Mouse (Mus musculus): ENCODE measurements around the gene Tomm7.
"Not testable (repeated sequence)": the region's sequence is repeated elsewhere in the genome, so short reads cannot be mapped to it uniquely, and the experiment has no call there.

The Tomm7 gene

DNA sequence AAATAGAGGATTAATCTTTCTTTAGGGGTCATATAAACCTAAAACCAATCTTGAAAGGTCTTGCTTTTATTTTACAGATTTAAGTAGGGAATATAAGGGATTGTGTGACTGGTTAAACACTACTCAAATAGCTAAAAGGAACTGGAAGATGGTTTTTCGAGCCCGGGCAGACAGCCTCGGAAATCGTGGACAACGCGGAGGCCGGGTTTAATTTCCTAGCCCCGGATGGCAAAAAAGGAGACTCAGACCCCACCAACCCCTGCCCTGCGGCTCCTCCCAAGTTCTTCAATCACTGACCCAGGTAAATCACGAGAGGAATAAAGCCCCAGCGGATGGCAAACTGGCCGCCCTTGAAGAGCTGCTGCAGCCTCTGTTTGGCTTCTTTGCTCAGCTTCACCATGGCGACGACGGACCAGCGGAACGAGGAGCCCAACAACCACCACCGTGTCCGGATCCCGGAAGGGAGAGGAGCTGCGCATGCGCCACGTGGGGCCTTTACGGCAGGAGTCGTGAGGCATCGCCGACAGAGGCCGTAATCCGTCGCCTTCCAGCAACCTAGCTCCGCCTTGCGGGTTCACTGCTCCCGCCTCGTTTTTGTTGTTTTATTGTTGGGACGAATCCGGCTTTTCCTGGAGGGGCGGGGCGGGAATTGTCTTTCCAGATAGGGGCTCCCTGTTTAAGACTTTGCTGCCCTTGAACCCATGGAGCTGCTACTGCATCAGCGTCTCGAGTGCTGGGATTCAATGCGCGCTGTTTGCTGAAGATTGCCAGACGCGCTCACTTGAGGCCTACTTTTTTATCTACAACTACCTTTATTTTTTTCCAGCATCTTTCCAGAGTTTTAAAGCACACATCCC lies at the start of gene Tomm7:
Gene Tomm7, minus strand, starts transcription at position 488 of the 857 bp plus-strand sequence.
- DNase-seq (ENCODE audit: low spot score in 2 of 2) = peak; percentile 94 to 96

DNA sequence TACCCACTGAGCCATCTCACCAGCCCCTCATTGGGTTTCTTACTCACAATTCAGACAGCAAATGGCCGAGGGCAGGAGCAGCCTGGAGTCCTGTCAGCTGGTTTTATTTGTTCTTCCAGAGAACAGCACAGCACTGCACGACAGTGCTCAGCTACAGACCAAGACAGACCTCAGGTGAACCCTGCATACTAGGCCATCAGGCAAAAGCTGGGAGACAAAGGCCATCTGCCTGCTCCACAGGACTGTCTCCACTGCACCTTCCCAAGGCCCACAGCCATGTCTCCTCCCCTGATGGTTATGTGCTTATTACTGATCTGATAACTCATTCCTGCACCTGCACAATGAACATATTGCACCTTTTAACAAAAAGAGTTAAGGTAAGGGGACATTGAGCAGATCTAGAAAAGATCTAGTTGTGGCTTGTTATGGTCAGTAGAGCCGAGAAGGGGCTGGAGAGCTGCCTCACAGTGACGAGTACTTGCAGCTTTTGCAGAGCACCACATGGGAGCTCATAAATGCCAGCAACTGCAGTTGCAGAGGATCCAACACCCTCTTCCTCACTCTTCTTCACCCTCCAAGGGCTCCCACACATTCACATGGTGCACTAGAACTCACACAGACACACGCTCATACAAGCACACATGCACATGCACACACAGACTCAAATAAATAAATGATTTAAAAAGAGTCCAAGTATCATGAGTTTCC lies 49.3 kb upstream of the Tomm7 start:
- DNase-seq (ENCODE audit: low spot score in 2 of 2) = no peak

DNA sequence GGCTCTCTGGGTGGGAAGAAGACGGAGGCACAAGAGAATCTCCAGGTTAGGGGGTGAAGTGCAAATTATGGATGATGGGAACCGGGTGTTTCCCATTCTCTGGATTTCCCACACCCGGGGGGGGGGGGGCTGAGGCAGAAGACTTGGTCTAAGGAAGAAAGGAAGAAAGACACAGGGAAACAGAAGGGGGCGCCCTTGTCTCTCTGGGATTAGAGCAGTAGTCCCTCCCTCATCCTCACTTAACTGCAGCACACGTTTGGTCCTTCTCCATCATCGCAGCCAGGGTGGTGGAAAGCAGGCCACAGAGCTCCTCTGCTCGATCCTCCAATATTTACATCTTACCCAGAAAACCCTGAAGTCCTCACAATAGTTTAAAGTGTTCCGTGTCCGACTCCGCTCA lies 46.8 kb upstream of the Tomm7 start:
- DNase-seq (ENCODE audit: low spot score in 2 of 2) = peak in 1 of 2 experiments; percentile 48

DNA sequence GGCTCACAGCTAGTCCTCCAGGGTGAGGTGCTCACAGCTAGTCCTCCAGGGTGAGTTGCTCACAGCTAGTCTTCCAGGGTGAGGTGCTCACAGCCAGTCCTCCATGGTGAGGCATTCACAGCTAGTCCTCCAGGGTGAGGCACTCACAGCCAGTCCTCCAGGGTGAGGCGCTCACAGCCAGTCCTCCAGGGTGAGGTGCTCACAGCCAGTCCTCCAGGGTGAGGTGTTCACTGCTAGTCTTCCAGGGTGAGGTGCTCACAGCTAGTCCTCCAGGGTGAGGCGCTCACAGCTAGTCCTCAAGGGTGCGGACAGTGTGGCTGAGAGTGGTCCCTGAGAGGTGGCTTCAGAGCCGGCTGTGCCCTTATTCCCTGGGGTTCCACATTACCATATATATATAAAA lies 45.5 kb upstream of the Tomm7 start:
- DNase-seq (ENCODE audit: low spot score in 2 of 2) = no peak

DNA sequence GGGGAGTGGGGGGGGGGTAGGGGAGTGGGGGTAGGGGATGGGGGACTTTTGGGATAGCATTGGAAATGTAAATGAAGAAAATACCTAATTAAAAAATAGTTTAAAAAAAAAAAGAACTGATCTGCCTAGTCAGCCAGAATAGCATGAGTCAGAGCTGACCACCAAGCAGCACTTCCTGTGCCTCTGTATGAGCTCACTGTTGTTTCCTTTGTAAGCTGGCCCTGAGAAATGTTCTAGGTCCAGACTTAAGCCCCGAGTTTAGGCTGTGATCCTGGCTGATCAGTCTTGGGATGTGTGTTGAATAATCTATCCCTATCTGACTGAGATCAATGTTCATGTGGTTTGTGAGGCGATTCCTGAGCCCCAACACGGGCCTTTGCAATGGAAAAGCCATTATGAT lies 43.1 kb upstream of the Tomm7 start:
- DNase-seq (ENCODE audit: low spot score in 2 of 2) = no peak

DNA sequence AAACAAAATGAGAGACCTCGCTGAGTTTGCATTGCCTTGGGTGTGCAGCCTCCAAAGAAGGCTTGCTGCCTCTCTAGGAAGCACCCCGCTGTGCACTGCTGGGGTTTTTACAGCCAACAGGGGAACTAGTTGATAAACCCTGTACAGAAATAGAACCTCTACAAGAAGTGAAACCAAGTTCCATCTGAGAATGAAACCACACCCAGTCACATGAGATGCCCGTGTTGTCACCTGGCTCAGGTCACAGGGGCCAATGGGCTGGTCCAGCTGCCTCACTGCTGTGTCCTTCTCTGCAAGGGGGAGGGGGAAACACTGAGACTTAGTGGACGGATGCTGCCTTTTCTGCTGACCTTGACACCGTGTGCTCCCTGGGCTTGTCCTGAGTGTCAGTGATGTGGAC lies 30.5 kb upstream of the Tomm7 start:
- DNase-seq (ENCODE audit: low spot score in 2 of 2) = no peak

DNA sequence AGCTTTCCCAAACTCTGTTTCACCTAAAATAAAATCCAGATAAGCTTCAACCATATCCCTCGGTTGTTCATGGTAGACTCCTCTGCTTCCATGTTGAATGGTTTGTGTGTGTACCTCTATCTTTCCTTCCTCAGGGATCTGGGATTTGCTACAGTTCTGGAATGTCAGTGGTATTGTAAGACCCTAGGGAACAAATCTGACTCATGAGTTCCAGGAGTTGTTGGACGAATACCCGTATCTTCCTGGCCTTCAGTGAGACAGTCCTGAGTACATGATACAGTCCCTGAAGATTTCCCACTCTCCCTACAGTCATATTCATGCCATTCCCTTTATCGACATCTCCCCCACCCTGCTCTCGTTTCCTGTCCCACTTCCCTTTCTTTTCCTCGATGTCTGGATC lies 28.6 kb upstream of the Tomm7 start:
- no peak for DNase-seq (ENCODE audit: low spot score in 2 of 2)

DNA sequence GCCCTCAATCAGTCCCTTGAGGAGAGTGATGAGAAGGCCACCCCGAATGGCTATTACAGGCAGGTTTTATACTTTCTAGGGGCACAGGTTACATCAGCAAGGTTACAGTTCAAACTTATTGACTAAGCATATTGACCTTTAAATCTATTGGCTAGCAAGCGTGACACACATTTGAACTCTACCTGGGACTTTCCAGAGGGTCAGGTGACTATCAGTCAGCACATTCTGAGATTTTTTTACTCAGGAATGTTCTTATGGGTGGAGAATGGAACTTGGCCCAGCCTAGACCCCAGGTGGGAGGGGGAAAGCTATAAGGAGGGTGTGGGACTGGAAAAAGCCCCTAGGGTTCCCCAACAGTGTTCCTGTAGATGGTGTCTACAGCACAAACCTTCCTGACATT lies 27.4 kb upstream of the Tomm7 start:
- DNase-seq (ENCODE audit: low spot score in 2 of 2) = not testable (repeated sequence)

DNA sequence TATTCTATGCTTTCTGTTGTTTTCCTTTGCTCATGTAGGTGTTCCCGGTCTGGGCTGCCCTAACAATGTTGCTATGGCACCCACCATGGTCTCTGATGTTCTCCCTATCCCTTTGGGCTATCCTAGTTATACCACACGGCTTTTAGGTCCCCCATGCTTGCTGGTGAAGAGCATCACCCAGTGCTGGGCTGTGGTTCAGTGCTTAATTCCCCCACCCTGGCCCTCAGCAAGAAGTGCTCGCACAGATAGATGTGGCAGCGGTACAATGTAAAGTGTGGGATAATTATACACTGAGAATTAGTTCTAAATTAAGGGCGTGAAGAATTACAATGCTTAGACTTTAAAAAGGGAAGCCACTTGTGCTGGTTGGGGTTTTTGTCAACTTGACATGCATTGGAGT lies 22.0 kb upstream of the Tomm7 start:
- no peak for DNase-seq (ENCODE audit: low spot score in 2 of 2)

DNA sequence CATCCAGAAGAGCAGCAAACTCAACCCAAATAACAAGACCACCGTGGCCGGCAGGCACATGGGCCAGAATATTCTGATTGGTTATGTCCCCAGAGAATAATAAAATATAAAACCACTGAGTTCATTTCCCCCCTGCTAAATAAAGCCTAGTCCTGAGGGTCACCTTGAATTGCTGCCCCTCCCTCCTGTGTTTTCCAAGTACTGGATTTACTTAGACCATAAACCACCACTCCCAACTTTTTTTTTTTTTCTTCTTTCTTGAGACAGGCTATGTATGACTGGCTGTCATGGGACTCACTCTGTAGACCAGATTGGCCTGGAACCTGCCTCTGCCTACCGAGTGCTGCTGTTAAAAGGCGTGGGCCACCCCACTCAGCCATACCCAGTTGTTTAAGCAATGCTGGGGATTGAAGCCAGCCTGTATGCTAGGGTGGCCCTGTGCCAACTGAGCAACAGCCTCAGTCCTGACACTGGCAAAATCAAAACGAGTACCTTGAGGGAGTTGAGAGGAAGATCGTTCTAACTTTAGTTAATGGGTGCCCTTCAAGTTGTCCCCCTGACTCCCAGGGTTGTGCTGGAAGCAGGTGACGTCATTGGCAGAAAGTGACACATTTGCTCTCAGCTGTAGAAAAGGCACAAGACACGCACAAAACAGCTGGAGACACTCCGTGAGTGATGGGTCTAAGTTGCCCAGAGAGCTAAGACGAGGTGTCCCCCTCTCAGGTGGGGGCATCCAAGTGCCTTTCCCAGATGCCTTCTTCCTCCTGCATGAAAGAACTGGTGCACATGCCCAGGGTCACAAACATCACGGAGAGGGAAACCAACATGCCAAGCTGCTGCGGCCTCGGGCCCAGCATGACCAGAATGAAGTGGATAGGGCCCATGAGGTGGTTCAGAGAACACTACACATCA lies 20.3 kb upstream of the Tomm7 start:
- DNase-seq (ENCODE audit: low spot score in 2 of 2) = no peak

DNA sequence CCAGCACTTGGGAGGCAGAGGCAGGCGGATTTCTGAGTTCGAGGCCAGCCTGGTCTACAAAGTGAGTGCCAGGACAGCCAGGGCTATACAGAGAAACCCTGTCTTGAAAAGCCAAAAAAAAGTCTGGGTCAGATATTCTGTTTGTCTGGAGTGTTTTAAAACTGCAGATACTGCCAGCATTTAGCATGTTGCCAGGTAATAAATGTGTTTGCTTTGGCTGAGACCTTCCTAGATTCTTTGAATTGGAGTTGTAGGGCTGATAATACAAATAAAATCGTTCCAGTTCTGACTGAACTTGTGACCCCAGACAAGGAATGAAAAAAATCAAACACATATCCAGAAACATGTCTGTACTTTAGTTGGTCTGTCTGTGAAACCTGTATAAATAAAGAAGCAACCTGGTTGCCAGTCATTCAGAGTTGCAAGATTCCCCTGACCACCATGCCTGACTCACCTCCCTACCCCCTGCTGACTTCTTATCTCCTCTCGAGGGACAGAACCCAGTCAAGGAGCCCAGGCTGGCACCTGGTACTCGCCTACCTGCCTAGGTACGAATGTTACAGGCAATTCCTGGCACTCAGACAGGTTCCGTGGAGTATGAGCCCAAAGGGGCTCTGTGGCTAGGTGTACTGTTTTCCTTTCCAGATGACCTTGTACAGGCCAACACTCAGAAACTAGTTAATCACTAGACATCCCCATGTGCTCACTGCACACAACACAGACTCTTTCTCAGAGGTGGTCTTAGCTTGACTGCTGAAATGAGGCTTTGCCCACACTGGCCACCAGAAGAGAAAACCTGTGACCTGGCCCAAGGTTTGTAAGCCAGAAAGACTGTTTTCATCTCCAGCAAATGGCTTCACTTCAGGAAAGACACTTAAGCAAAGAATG lies 19.4 kb upstream of the Tomm7 start:
- no peak for DNase-seq (ENCODE audit: low spot score in 2 of 2)

DNA sequence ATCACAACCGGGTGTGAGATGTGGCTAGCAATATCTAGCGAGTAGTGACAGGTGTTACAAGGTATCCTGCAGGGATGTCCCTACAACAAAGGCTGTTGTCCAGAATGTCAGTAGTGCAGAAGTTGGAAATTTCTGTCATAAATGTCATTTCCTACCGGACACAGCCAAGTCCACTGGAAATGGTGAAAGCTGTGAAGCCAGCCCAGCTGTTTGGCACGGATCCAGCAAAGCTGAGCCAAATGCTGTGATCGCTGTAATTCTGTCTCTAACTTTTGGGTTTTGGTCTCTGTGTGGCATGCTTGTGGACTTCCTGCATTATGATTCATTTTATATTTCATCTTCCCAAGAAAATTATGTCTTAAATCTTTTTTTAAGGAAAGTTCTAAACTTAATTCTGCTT lies 18.3 kb upstream of the Tomm7 start:
- DNase-seq (ENCODE audit: low spot score in 2 of 2) = no peak

DNA sequence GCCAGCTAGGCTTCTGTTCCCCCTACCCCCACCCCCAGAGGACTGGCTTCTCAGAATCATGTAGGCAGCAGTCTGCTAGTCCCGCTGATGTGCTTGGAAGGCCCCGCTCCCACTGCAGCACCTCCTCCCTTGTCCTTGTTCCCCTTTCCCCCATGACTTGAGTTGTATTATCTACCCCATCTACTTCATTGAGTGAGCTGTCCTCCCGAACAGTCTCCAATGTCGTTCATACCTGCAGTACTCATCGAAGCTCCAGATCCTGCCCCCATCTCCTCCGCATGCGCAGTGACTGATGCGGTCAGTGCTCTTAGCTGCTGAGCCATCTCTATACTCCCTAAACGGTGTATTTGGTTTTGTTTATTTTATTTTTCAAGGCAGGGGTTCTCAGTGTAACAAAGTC lies 17.8 kb upstream of the Tomm7 start:
- no peak for DNase-seq (ENCODE audit: low spot score in 2 of 2)

DNA sequence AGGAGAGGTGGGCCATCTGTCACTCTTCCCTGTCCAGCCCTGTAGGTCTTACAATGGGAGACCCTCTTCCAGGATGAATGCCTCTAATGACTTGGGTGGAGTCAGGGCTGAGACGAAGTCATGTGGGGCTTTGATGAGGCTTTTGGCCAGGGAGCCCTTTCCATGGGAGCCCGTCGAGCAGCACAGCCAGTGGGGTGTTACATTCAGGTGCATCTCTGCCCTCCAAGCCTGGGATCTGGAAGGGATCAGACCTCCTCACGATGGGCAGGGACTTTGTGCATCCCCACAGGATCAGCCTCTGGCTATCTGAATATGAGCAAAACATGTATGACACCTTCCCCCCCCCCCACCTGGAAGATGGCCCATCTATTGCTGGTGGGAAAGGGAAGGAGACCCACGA lies 15.9 kb upstream of the Tomm7 start:
- no peak for DNase-seq (ENCODE audit: low spot score in 2 of 2)

DNA sequence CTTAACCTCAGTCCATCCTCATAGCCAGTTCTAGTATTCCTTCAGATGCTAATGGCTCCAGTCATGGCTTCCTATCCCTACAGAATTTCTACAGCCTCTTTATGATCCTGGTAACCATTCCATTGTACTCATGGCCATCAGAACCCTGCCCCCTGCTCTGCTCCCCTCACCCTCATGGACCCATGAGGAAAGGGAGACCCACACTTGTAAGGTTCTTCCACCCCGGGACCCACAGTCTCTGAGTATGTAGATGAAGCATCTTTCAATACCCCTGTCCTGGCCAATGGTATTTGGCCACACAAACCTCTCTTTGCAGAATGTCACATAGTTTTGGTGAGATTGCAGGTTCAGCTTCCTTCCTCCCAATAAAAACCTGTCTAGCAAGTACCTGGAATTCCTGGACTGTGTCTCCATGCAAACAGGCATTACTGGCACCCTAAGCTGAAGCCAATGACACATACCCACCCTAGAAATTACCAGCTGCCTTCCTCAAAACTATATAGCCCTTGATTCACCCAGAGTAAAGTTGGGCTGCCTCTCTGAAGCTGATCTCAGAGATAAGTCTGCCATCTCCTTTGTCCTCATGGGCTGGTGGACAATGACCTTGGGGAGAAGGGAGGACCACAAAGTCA lies 15.2 kb upstream of the Tomm7 start:
- no peak for DNase-seq (ENCODE audit: low spot score in 2 of 2)

DNA sequence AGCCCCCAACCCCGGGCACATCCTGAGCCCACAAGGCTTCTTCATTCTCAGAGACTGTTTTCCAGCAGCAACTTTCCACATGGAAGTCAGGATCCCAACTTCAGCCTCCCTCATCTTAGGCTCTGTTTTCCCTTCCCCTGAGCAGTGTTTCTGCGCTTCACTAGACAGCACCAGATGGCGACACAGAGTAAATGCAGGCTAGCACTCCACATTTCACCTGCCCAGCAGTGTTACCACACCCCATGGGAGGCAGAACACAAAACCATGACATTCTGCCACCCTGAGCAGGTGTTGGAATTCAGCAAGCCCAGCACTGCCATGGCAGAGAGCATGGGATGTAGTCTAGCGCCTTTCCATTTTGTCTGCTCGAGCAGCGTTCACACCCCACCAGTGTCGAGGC lies 14.7 kb upstream of the Tomm7 start:
- no peak for DNase-seq (ENCODE audit: low spot score in 2 of 2)

DNA sequence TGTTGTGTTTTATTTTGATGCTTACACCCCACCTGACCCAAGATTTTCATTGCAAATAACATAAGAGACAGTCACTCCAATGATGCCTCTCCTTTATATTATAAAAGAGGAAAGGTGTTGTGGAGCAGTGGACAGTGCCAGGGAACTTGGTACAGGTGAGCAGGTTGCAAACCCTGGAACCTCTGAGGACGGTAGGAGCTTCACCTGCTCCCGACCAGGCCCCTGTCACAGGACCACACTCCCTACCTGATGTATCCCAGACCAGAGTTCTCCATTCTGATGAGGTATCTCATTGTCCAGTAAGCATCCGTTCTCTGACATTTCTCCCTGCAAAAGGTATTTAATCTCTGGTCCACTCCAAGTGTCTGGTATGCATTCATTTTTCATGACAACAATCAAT lies 14.0 kb upstream of the Tomm7 start:
- no peak for DNase-seq (ENCODE audit: low spot score in 2 of 2)

DNA sequence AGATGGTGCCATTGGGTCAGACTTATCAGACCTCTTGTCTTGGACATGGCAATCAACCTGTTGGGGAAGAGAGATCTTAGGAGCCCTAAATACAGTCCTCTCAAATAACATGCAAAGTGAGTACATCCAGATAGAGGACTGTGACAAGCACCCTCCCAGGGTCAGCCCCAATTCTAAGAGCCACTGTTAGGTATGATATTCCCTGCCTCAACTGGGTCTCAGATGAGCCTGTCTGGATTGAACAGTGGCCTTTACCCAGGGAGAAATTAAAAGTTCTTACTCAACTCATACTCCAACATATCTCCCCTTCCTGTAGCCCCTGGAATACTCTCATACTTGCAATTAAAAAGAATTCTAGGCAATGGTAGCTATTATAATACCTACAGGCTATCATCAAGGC lies 13.2 kb upstream of the Tomm7 start:
- DNase-seq (ENCODE audit: low spot score in 2 of 2) = no peak

DNA sequence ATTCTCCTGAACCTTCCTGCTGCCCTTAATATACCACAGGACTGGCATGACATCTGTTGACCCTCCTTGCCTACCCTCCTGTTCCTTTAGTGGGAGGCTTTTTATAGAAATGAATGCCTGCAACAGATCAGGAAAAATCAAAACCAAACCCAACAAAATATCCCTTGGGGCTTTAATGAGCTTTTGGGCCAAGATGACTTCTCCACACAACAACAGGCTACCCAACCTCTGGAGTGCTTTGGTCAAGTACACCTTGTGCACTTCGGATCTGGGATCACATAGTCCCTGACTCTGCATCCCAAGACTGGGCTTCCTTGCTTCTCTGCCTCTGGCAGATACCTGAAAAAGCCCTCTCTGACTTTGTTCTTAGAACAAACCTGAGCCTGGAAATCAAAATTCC lies 12.2 kb upstream of the Tomm7 start:
- no peak for DNase-seq (ENCODE audit: low spot score in 2 of 2)

DNA sequence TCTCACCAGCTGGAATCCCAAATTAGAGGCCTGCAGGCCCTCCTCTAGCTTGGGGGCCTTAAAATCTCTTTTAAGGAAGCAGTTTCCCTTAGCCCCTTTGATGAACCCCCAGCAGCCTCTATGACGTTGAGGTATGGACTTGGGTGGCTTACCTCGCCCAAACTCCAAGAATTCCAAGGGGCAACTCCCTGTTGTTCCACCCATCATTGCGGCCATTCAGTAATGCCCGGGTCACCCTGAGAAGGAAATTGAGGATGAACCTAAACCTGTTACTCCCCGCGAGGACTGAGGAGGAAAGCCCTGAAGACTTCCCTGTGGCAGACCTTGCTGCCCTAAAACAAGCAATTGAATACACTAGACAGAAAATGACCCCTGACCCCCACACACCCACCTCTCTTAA lies 11.5 kb upstream of the Tomm7 start:
- no peak for DNase-seq (ENCODE audit: low spot score in 2 of 2)

DNA sequence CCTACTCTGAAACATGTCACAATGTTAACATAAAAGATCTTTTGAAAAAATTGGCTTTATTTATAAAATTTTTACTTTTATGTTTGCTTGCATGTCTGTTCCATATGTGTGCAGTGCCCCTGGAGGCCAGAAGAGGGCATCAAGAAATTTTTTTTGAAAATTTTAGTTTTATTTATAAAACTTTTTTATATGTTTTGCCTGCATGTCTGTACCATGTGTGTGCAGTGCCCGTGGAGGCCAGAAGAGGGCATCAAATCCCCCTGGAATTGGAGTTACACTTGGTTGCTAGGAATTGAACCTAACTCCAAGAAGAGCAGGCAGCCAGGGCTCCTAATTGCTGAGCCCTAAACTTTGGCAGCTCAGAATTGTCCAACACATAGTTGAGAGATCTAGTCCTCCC lies 9.0 kb upstream of the Tomm7 start:
- not testable (repeated sequence) for DNase-seq (ENCODE audit: low spot score in 2 of 2)
